Mouse (Mus musculus) lung, embryonic 15.5 days (tissue): ENCODE measurements around the gene Nms. TPM values are rescaled to one million over a fixed set of nuclear protein-coding genes. Genes with fewer than 3 reads are reported as not detected.

Source experiments
- polyA plus RNA-seq: library from polyadenylated mRNA; unstranded; fragments of >200 nt; fragmentation: Nextera tagmentation; extraction: Ambion mirVana; gene quantifications from 2 replicates; pipeline ENCODE4 v1.2.1, GENCODE M21; 2015

Gene Nms
- polyA plus RNA-seq, 1 experiment from 2014 or later, result not detected

Other genes with a start within 250 kb of the Nms start
- gene Lonrf2, start 102.4 kb upstream of the Nms start, polyA plus RNA-seq, result 0.59 and 0.72 TPM in 2 replicates
- gene Chst10, start 41.0 kb upstream of the Nms start, polyA plus RNA-seq, result 1.9 and 2.3 TPM in 2 replicates
- 168 and 173 TPM in 2 replicates for gene Pdcl3, start 46.5 kb downstream of the Nms start, polyA plus RNA-seq